9 mouse cellular contexts compared by ENCODE assay signal in the genomic region with DNA sequence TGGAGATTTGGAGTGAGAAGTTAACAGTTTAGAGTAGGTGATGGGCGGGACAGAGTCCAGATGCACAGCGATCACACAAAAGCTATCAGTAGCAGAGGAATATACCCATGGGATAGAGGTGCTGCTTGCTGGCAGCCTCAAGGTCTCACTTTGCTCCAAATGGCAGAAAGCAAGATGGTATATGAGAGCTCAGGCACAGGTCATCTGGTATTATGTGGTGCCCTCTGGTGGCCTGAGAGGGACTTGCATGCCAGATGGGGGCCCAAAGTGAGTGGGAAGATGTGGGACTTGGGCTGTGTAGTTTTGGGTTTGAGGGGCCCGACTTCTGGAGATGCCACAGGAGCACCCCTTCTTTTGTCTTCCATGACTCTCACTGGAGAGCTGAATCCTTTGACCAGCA.
DNase-seq lines count a peak whose midpoint lies in the region; ATAC-seq and TF ChIP-seq lines count a peak whose summit lies in the region.
"Had no signal": no experiment of that assay in that cellular context is flagged by ENCODE, and none has a peak within 500 bp of the region (broad histone marks: within the 10 kb centered on the region; RNA-seq: fewer than 3 reads in every experiment).

No protein-coding gene starts in this region.

- no peaks in the 10 kb centered on the region for H3K36me3 ChIP-seq in liver, embryonic 14.5 days (replicated peaks; ENCODE audit: control insufficient read depth, insufficient read depth, low read depth)
- H3K36me3 ChIP-seq: heart, embryonic 13.5 days had no signal

- H3K9me3 ChIP-seq in liver, embryonic 14.5 days (ENCODE audit: control insufficient read depth, low read length) = no peaks in the 10 kb centered on the region
- H3K9me3 ChIP-seq: heart, embryonic 13.5 days had no signal

- no peak overlapping the region for H3K4me3 ChIP-seq in liver, embryonic 14.5 days (ENCODE audit: insufficient read depth in 1 of 2, low read depth in 2 of 2, low read length in 2 of 2)
- H3K4me3 ChIP-seq: heart, embryonic 13.5 days had no signal

- no peak overlapping the region for H3K9ac ChIP-seq in liver, embryonic 14.5 days (replicated peaks)
- H3K9ac ChIP-seq: heart, embryonic 13.5 days had no signal

- H3K27me3 ChIP-seq in liver, embryonic 14.5 days (ENCODE audit: control insufficient read depth, insufficient read depth, low read length) = no peaks in the 10 kb centered on the region
- H3K27me3 ChIP-seq: heart, embryonic 13.5 days had no signal

- no peak overlapping the region for H3K27ac ChIP-seq in liver, embryonic 14.5 days
- H3K27ac ChIP-seq: heart, embryonic 13.5 days had no signal

- whole genome bisulfite sequencing in liver, embryonic 14.5 days (ENCODE audit: insufficient replicate concordance) = 51% methylated on average over 3 of the region's 3 CpGs

- peak; percentile 72 to 73 for DNase-seq in B cell, adult 2 months
- peak; percentile 55 for DNase-seq in Muller cell, postnatal 12 days (ENCODE audit: inconsistent ontology term)
- DNase-seq in cerebellum, adult 9-11 months = peak; percentile 54
- DNase-seq in gastrocnemius, adult 8-10 months (ENCODE audit: low spot score in 2 of 2) = peak; percentile 17 to 23
- peak; percentile 56 for DNase-seq in kidney, adult 9 months
- DNase-seq in liver, embryonic 14.5 days (ENCODE audit: low read depth in 3 of 3, low spot score in 3 of 3) = no peak
- peak; percentile 42 for DNase-seq in retina, postnatal 7 days (ENCODE audit: low read depth, low spot score)
- DNase-seq in urinary bladder, postnatal 36 days (ENCODE audit: low spot score in 2 of 2) = peak; percentile 38 to 54

- H3K4me1 ChIP-seq in liver, embryonic 14.5 days (replicated peaks; ENCODE audit: control insufficient read depth in 2 of 2, insufficient read depth in 2 of 2, low read length in 1 of 2) = peaks cover 0 to 1% of the 10 kb centered on the region in 2 experiments; a peak in 1 of 4 replicates
- H3K4me1 ChIP-seq: heart, embryonic 13.5 days had no signal

- no peak overlapping the region for H3K4me2 ChIP-seq in liver, embryonic 14.5 days (ENCODE audit: low read depth)
- H3K4me2 ChIP-seq: heart, embryonic 13.5 days had no signal

- TF ChIP-seq CTCF in liver, embryonic 14.5 days (IDR thresholded peaks at IDR 0.05; ENCODE audit: low read depth) = peak; percentile 88

- no peak for TF ChIP-seq EP300 in liver, embryonic 14.5 days (IDR thresholded peaks at IDR 0.05; ENCODE audit: low read depth)

- no peak for ATAC-seq in liver, embryonic 14.5 days (ENCODE audit: insufficient read depth)

Comparison
In these comparisons a context has a peak if more than half of its experiments do, and no peak if none do; other contexts are left out.
1. DNase-seq: peak in B cell, adult 2 months (2 of 2), Muller cell, postnatal 12 days (single experiment), cerebellum, adult 9-11 months (single experiment), gastrocnemius, adult 8-10 months (2 of 2), kidney, adult 9 months (single experiment), retina, postnatal 7 days (single experiment) and urinary bladder, postnatal 36 days (2 of 2); none in liver, embryonic 14.5 days (0 of 3).